In genomic region chr16:90405195-90405594, GRCm38 (mm10) we compare ENCODE assay signal across 22 mouse cellular contexts. TPM values are rescaled to one million over a fixed set of nuclear protein-coding genes. Genes with fewer than 3 reads are reported as not detected.
DNase-seq lines count a peak whose midpoint lies in the region; ATAC-seq and TF ChIP-seq lines count a peak whose summit lies in the region.
"Had no signal": no experiment of that assay in that cellular context is flagged by ENCODE, and none has a peak within 500 bp of the region (broad histone marks: within the 10 kb centered on the region; RNA-seq: fewer than 3 reads in every experiment).

No protein-coding gene starts in this region.

- peak overlapping the region; percentile 27; the same call in 1 of the 2 replicates for H3K4me3 ChIP-seq in heart, embryonic 10.5 days
- no peak overlapping the region for H3K4me3 ChIP-seq in heart, postnatal 0 days (ENCODE audit: low read depth, low read length)
- H3K4me3 ChIP-seq in embryonic facial prominence, embryonic 13.5 days = no peak overlapping the region
- no peak overlapping the region for H3K4me3 ChIP-seq in limb, embryonic 10.5 days
- no peak overlapping the region for H3K4me3 ChIP-seq in hindbrain, embryonic 16.5 days (ENCODE audit: low read length)
- H3K4me3 ChIP-seq: hindbrain, embryonic 13.5 days; limb, embryonic 13.5 days; lung, embryonic 15.5 days; stomach, embryonic 15.5 days had no signal

- no peak for TF ChIP-seq EP300 in heart, postnatal 0 days (IDR thresholded peaks at IDR 0.05; ENCODE audit: low read depth)

- H3K4me1 ChIP-seq in heart, embryonic 10.5 days = peaks cover 76% of the 10 kb centered on the region
- H3K4me1 ChIP-seq in heart, postnatal 0 days (ENCODE audit: control insufficient read depth, insufficient read depth) = peaks cover 31% of the 10 kb centered on the region
- peaks cover 80% of the 10 kb centered on the region for H3K4me1 ChIP-seq in embryonic facial prominence, embryonic 13.5 days
- H3K4me1 ChIP-seq in limb, embryonic 10.5 days = peaks cover 70% of the 10 kb centered on the region
- peaks cover 9% of the 10 kb centered on the region for H3K4me1 ChIP-seq in hindbrain, embryonic 16.5 days (ENCODE audit: control insufficient read depth, insufficient read depth, low read depth, low read length)

- 82% methylated on average over 3 of the region's 3 CpGs for WGBS in heart, embryonic 10.5 days
- WGBS in heart, postnatal 0 days = 71% methylated on average over 3 of the region's 3 CpGs
- WGBS in embryonic facial prominence, embryonic 13.5 days = 69% methylated on average over 3 of the region's 3 CpGs
- WGBS in limb, embryonic 10.5 days = 83% methylated on average over 3 of the region's 3 CpGs
- 70% methylated on average over 3 of the region's 3 CpGs for WGBS in hindbrain, embryonic 16.5 days

- H3K36me3 ChIP-seq in heart, embryonic 10.5 days = peaks cover 28% of the 10 kb centered on the region
- H3K36me3 ChIP-seq in heart, postnatal 0 days (replicated peaks; ENCODE audit: control insufficient read depth, insufficient read depth, low read length) = no peaks in the 10 kb centered on the region
- peaks cover 11% of the 10 kb centered on the region for H3K36me3 ChIP-seq in embryonic facial prominence, embryonic 13.5 days
- H3K36me3 ChIP-seq in limb, embryonic 10.5 days = peaks cover 50% of the 10 kb centered on the region
- H3K36me3 ChIP-seq in hindbrain, embryonic 16.5 days (ENCODE audit: control insufficient read depth, insufficient read depth, low read length) = no peaks in the 10 kb centered on the region
- H3K36me3 ChIP-seq: G1E; hindbrain, embryonic 13.5 days; lung, embryonic 15.5 days; stomach, embryonic 15.5 days had no signal

- H3K9ac ChIP-seq in heart, postnatal 0 days (replicated peaks; ENCODE audit: low read depth, low read length) = no peak overlapping the region
- H3K9ac ChIP-seq in embryonic facial prominence, embryonic 13.5 days = no peak overlapping the region
- no peak overlapping the region for H3K9ac ChIP-seq in hindbrain, embryonic 16.5 days (ENCODE audit: low read depth, low read length)
- H3K9ac ChIP-seq: hindbrain, embryonic 13.5 days; limb, embryonic 13.5 days; liver, embryonic 14.5 days; lung, embryonic 15.5 days; stomach, embryonic 15.5 days had no signal

- DNase-seq in heart, embryonic 10.5 days (ENCODE audit: low spot score) = no peak
- DNase-seq in heart, adult 8-10 months (ENCODE audit: low spot score) = no peak
- DNase-seq in heart, postnatal 0 days (ENCODE audit: low spot score) = no peak
- no peak for DNase-seq in heart, postnatal 25 days (ENCODE audit: low spot score)
- DNase-seq in limb, embryonic 10.5 days (ENCODE audit: low spot score) = no peak
- no peak for DNase-seq in testis, postnatal 14 days (ENCODE audit: low spot score)
- DNase-seq: adrenal gland, postnatal 10 days; cerebellum, postnatal 10 days; kidney, postnatal 25 days; lung, postnatal 4 days; right cerebral cortex, postnatal 25 days; thymus, adult 2 months had no signal

- no peak overlapping the region for H3K4me2 ChIP-seq in heart, postnatal 0 days (ENCODE audit: low read depth, low read length)
- H3K4me2 ChIP-seq in embryonic facial prominence, embryonic 13.5 days = no peak overlapping the region
- H3K4me2 ChIP-seq in hindbrain, embryonic 16.5 days (ENCODE audit: low read length) = no peak overlapping the region
- H3K4me2 ChIP-seq: hindbrain, embryonic 13.5 days; limb, embryonic 13.5 days; lung, embryonic 15.5 days; stomach, embryonic 15.5 days had no signal

- no peaks in the 10 kb centered on the region for H3K27me3 ChIP-seq in heart, embryonic 10.5 days (ENCODE audit: insufficient read depth, poor library complexity, severe bottlenecking)
- H3K27me3 ChIP-seq in heart, postnatal 0 days (ENCODE audit: control insufficient read depth, insufficient read depth, low read length) = no peaks in the 10 kb centered on the region
- H3K27me3 ChIP-seq in embryonic facial prominence, embryonic 13.5 days = no peaks in the 10 kb centered on the region
- no peaks in the 10 kb centered on the region for H3K27me3 ChIP-seq in limb, embryonic 10.5 days (ENCODE audit: low read depth, poor library complexity, severe bottlenecking)
- no peaks in the 10 kb centered on the region for H3K27me3 ChIP-seq in hindbrain, embryonic 16.5 days (replicated peaks; ENCODE audit: control insufficient read depth, insufficient read depth, low read length)
- H3K27me3 ChIP-seq: hindbrain, embryonic 13.5 days; limb, embryonic 13.5 days; lung, embryonic 15.5 days; stomach, embryonic 15.5 days had no signal

- H3K27ac ChIP-seq in heart, embryonic 10.5 days = peak overlapping the region; percentile 89
- peak overlapping the region; percentile 77 for H3K27ac ChIP-seq in heart, postnatal 0 days (ENCODE audit: low read depth)
- H3K27ac ChIP-seq in embryonic facial prominence, embryonic 13.5 days = peak overlapping the region; percentile 60; the same call in 1 of the 2 replicates
- peak overlapping the region; percentile 79 for H3K27ac ChIP-seq in limb, embryonic 10.5 days
- H3K27ac ChIP-seq in hindbrain, embryonic 16.5 days (ENCODE audit: low read depth, low read length) = no peak overlapping the region
- H3K27ac ChIP-seq: hindbrain, embryonic 13.5 days; liver, embryonic 14.5 days; lung, embryonic 15.5 days; stomach, embryonic 15.5 days had no signal

- no peak for TF ChIP-seq CTCF in heart, postnatal 0 days (IDR thresholded peaks at IDR 0.05; ENCODE audit: low read depth)

- no peak for ATAC-seq in heart, postnatal 0 days (ENCODE audit: insufficient read depth, low read depth)
- no peak for ATAC-seq in embryonic facial prominence, embryonic 13.5 days (ENCODE audit: insufficient number of reproducible peaks, insufficient read depth, low FRiP score, low TSS enrichment, low read depth)
- ATAC-seq in hindbrain, embryonic 16.5 days = no peak
- ATAC-seq: activated CD4-positive, CD25-positive, alpha-beta regulatory T cell, adult 4 months had no signal

- intact Hi-C loops in heart, postnatal 25 days (cut with DNase I) = no loop called here

- no peaks in the 10 kb centered on the region for H3K9me3 ChIP-seq in heart, embryonic 10.5 days
- H3K9me3 ChIP-seq in heart, postnatal 0 days (replicated peaks; ENCODE audit: control insufficient read depth, low read length) = no peaks in the 10 kb centered on the region
- no peaks in the 10 kb centered on the region for H3K9me3 ChIP-seq in embryonic facial prominence, embryonic 13.5 days
- no peaks in the 10 kb centered on the region for H3K9me3 ChIP-seq in limb, embryonic 10.5 days (replicated peaks)
- no peaks in the 10 kb centered on the region for H3K9me3 ChIP-seq in hindbrain, embryonic 16.5 days (ENCODE audit: control insufficient read depth, low read length)
- H3K9me3 ChIP-seq: hindbrain, embryonic 13.5 days; limb, embryonic 13.5 days; lung, embryonic 15.5 days; stomach, embryonic 15.5 days had no signal

RNA-seq across cellular contexts. Expression of gene Hunk, which starts 19.4 kb away (rescaled TPM):
- polyA plus RNA-seq in heart, embryonic 10.5 days (2016; fragmentation: Nextera tagmentation; extraction: Ambion mirVana) = 20.0 and 22.8 TPM in 2 replicates
- under 1 TPM; 0.19 to 0.79 (median 0.45) TPM for total RNA-seq in heart, adult 8-10 months (2022)
- total RNA-seq in heart, postnatal 0 days (2014; rRNA removed; ENCODE audit: low replicate concordance) = 3.3 and 7.7 TPM in 2 replicates
- 1.4 and 1.6 TPM in 2 replicates for polyA plus RNA-seq in heart, postnatal 0 days (2015; fragmentation: Nextera tagmentation; extraction: Ambion mirVana)
- 1 to 10 TPM in 1 of 2 experiments, under 1 TPM in 1; 0.50 to 1.1 TPM for total RNA-seq in heart, postnatal 25 days (2021)
- 18.7 and 19.0 TPM in 2 replicates for polyA plus RNA-seq in embryonic facial prominence, embryonic 13.5 days (2015; fragmentation: Nextera tagmentation; extraction: Ambion mirVana)
- polyA plus RNA-seq in limb, embryonic 10.5 days (2016; fragmentation: Nextera tagmentation; extraction: Ambion mirVana) = 17.5 and 23.0 TPM in 2 replicates
- polyA plus RNA-seq in hindbrain, embryonic 16.5 days (2015; fragmentation: Nextera tagmentation; extraction: Ambion mirVana) = 4.7 and 7.2 TPM in 2 replicates
- total RNA-seq: granulocyte monocyte progenitor cell, adult 5-6 weeks had no signal
- polyA plus RNA-seq: G1E had no signal
